Mouse (Mus musculus): ENCODE data around the gene Yipf2.
A peak's percentile ranks its signal among the peaks of the same experiment; 100 is the strongest.
"Not testable (repeated sequence)": the region's sequence is repeated elsewhere in the genome, so short reads cannot be mapped to it uniquely, and the experiment has no call there.

Gene Yipf2

GRCm38 (mm10) chr9:21557556-21557955, 35.1 kb downstream of the Yipf2 start:
- no peak for DNase-seq (ENCODE audit: low read depth)

DNA sequence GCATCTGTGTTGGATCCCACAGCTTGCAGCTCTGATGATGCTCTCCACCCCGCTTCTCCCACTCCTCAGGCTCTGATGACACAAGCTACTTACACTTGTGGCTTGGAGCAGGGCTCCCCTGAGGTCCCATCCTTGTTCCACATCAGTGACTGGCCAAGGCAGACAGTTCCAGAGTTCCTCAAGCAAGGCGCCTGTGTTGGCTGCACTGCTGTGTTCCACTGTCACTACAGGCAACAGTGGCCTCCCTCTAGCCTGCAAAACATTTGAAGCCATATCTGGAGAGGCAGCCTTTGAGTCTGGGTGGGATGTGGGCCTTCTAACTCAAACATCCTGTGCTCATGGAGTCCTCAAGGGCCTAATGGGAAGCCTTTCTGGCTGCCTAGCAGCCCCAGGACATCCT, 35.6 kb downstream of the Yipf2 start:
- no peak for DNase-seq (ENCODE audit: low read depth)

- no peak for DNase-seq (ENCODE audit: low read depth)
Observed at GRCm38 (mm10) chr9:21555198-21555742, 37.4 kb downstream of the Yipf2 start.

GRCm38 (mm10) chr9:21553607-21554273, 38.9 kb downstream of the Yipf2 start:
- DNase-seq (ENCODE audit: low read depth), result no peak

- no peak for DNase-seq (ENCODE audit: low read depth)
Observed at GRCm38 (mm10) chr9:21551049-21551448, 41.6 kb downstream of the Yipf2 start.

DNA sequence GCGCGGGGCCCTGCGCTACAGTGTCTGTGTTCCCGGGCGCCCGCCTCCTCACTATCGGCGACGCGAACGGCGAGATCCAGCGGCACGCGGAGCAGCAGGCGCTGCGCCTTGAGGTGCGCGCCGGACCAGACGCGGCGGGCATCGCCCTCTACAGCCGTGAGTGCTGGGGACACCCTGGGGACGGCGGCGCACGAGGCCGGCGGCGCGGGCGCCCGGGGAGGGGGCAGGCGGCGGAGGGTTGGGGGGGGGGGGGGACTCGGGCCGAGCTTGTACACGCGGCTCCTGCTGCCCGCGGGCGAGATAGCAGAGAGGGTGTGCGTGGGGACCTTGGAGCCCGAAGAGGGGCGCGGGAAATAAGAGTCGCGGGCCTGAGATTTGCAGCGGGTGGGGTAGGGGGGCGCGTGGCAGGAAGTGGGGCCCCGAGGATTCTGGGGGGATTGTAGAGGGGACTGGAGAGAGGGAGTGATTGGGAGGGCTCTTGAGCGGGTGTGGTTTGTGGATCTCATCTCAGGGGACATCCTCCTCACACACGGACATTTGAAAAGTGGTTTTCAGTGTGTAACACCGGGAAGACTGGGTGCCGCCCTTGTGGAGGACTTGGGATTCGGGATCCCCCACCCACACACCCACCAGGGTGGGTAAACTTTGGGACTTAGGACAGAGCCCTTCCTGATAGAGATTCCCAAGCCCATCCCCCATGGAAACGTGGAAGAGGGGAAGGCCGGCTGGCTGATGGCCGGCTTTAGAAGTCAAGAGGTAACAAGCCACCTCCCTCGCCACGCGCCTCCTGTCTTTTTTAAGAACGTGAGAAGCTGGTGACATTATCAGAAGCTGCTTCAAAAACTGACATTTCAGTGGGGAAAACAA, 45.3 kb downstream of the Yipf2 start:
- DNase-seq (ENCODE audit: low read depth), result peak; percentile 72

DNA sequence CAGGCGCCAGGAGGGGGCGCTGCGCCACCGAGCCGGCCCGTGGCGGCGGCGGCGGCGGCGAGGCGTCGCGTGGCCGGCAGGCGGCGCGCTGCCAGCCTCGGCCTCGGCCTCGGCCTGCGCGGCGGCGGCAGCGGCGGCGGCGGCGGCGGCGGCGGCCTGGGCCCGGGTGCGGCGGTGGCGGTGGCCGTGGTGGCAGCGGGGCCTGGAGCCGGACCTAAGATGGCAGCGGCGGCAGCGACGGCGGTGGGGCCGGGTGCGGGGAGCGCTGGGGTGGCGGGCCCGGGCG, 45.9 kb downstream of the Yipf2 start, which contains the start of gene Carm1:
Gene Carm1 (plus strand): TSS at position 106 of the 286 bp plus-strand sequence.
- no peak for DNase-seq (ENCODE audit: low read depth)

- peak; percentile 98 for DNase-seq (ENCODE audit: low read depth)
Observed at GRCm38 (mm10) chr9:21545916-21546788, 46.5 kb downstream of the Yipf2 start.

DNA sequence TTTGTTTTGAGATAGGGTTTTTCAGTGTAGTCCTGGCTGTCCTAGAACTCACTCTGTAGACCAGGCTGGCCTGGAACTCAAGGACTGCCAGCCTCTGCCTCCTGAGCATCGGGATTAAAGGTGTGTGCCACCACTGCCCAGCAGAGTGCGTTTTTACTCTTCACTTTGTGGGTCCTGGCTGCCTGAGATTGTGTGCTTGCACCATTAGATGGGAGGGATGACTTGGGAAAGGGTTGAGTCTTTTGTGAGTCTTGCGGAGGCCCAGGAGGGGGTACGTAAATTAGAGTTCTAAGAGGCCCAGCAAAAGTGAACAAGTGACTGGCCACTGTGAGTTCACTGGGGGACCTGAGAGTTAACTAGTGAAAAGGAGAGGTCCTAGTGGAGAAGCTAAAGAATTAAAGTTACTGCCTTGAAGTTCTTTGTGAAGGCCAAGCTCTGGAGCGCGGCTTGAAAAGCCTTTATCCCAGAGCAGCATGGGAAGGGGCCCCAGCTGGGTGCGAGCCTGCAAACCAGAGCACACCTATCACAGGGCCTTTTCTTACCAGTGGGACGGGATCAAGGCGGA, 47.2 kb downstream of the Yipf2 start:
- no peak for DNase-seq (ENCODE audit: low read depth)

- not testable (repeated sequence) for DNase-seq (ENCODE audit: low read depth)
Observed at GRCm38 (mm10) chr9:21542001-21542400, 50.6 kb downstream of the Yipf2 start.

DNA sequence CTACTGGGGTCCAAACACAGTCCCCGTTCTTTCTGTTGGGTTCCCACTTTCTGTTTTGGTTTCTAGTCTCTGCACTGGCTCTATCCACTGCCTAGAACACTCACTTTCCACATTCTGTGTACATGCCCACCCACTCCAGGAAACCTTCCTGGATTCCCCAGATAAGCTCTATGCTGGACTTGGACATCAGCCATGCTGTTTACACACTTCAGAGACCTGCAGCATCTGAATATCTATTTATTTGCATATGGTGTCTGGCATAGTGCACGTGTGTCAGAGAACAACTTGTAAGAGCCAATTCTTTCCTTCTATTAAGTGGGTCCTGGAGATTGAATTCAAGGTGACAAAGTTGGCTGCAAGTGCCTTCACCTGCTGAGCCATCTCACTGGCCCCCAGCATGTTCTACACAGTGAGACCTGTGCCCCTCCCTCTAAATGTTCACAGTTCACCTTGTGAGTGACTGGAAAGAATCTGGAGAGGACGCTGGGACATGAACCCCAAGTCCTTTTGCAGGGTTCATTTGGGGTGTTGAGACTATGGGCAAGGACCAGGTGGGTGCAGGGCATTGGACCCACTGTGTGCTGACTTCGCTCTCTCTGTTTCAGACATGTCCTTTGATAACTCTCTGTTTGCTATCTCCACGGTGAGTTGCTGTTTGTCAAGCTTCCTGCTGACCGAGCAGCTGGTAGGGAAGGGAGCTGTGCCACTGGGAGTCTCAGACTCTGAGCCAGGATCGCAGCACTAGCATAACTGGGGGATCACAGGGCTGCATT, 52.5 kb downstream of the Yipf2 start:
- no peak for DNase-seq (ENCODE audit: low read depth)

Measured in induced T-regulatory cell, adult 2 months (primary cell).